In the genomic region with DNA sequence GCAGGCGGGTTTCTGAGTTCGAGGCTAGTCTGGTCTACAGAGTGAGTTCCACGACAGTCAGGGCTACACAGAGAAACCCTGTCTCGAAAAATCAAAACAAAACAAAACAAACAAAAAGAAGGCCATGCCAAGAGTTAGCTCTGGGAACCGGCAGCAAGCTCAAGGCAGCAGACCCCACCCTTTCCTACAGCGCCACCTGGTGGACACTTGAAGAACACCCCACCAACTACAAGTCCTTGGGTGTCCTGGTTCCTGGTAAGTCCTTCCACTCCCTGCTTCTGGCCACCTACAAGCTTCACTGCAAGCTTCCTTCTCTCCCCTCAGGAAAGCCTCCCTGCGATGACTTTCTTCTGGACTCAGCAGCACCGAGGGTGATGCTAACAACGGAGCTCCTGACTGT, we compare ENCODE assay signal across 10 mouse cellular contexts. TPM values are rescaled to one million over a fixed set of nuclear protein-coding genes. Genes with fewer than 3 reads are reported as not detected.
A peak's percentile ranks its signal among the peaks of the same experiment; 100 is the strongest.
DNase-seq lines count a peak whose midpoint lies in the region; ATAC-seq lines count a peak whose summit lies in the region.
"Had no signal": no experiment of that assay in that cellular context is flagged by ENCODE, and none has a peak within 500 bp of the region (broad histone marks: within the 10 kb centered on the region; RNA-seq: fewer than 3 reads in every experiment).

No protein-coding gene starts in this region.

- 69% methylated on average over 9 of the region's 9 CpGs for WGBS in midbrain, embryonic 10.5 days
- WGBS in midbrain, embryonic 16.5 days: 57% methylated on average over 9 of the region's 9 CpGs
- WGBS in neural tube, embryonic 11.5 days: 54% methylated on average over 9 of the region's 9 CpGs

- no peak overlapping the region for H3K4me3 ChIP-seq in midbrain, embryonic 10.5 days
- H3K4me3 ChIP-seq in midbrain, embryonic 16.5 days (ENCODE audit: low read depth, low read length): no peak overlapping the region
- H3K4me3 ChIP-seq in neural tube, embryonic 11.5 days (ENCODE audit: low read depth, low read length): no peak overlapping the region
- H3K4me3 ChIP-seq: embryonic facial prominence, embryonic 15.5 days; neural tube, embryonic 13.5 days had no signal

- H3K27me3 ChIP-seq in midbrain, embryonic 10.5 days (ENCODE audit: low read depth, poor library complexity, severe bottlenecking): no peaks in the 10 kb centered on the region
- H3K27me3 ChIP-seq in midbrain, embryonic 16.5 days (ENCODE audit: control insufficient read depth, insufficient read depth, low read depth, low read length): no peaks in the 10 kb centered on the region
- H3K27me3 ChIP-seq in neural tube, embryonic 11.5 days (ENCODE audit: control insufficient read depth, insufficient read depth, low read length): no peaks in the 10 kb centered on the region
- H3K27me3 ChIP-seq: embryonic facial prominence, embryonic 15.5 days; neural tube, embryonic 13.5 days had no signal

- ATAC-seq in midbrain, embryonic 16.5 days: no peak
- peak; percentile 60 for ATAC-seq in inflammation-experienced regulatory T-cells, adult 6 months
- no peak for ATAC-seq in neural tube, embryonic 11.5 days (ENCODE audit: insufficient read depth, low FRiP score, low TSS enrichment)

- intact Hi-C loops in left cerebral cortex, postnatal 36 days (cut with DNase I): no loop called here

- peaks cover 96% of the 10 kb centered on the region for H3K36me3 ChIP-seq in midbrain, embryonic 10.5 days
- H3K36me3 ChIP-seq in midbrain, embryonic 16.5 days (ENCODE audit: control insufficient read depth, insufficient read depth, low read length): peaks cover 50% of the 10 kb centered on the region
- peaks cover 17% of the 10 kb centered on the region for H3K36me3 ChIP-seq in neural tube, embryonic 11.5 days (ENCODE audit: control insufficient read depth, insufficient read depth, low read length)

- no peak overlapping the region for H3K27ac ChIP-seq in midbrain, embryonic 10.5 days (replicated peaks)
- no peak overlapping the region for H3K27ac ChIP-seq in midbrain, embryonic 16.5 days (ENCODE audit: low read length)
- no peak overlapping the region for H3K27ac ChIP-seq in neural tube, embryonic 11.5 days (ENCODE audit: low read depth, low read length)
- H3K27ac ChIP-seq: embryonic facial prominence, embryonic 15.5 days; neural tube, embryonic 13.5 days had no signal

- no peak overlapping the region for H3K9ac ChIP-seq in midbrain, embryonic 16.5 days (ENCODE audit: low read depth, low read length)
- no peak overlapping the region for H3K9ac ChIP-seq in neural tube, embryonic 11.5 days (ENCODE audit: low read length)
- H3K9ac ChIP-seq: embryonic facial prominence, embryonic 15.5 days; neural tube, embryonic 13.5 days had no signal

- peaks cover 7% of the 10 kb centered on the region for H3K4me1 ChIP-seq in midbrain, embryonic 10.5 days
- no peaks in the 10 kb centered on the region; the same call in 1 of the 2 replicates for H3K4me1 ChIP-seq in midbrain, embryonic 16.5 days (ENCODE audit: control insufficient read depth, insufficient read depth, low read length)
- H3K4me1 ChIP-seq in neural tube, embryonic 11.5 days (ENCODE audit: control insufficient read depth, insufficient read depth, low read length): no peaks in the 10 kb centered on the region
- H3K4me1 ChIP-seq: embryonic facial prominence, embryonic 15.5 days; neural tube, embryonic 13.5 days had no signal

- peak; percentile 72 for DNase-seq in midbrain, embryonic 10.5 days (ENCODE audit: low spot score)
- peak; percentile 54 for DNase-seq in c-Kit-negative CD71-positive TER-119-positive erythroid progenitor cells, embryonic 14.5 days (ENCODE audit: low read depth, low spot score)
- peak; percentile 48 to 74 for DNase-seq in frontal cortex, postnatal 25 days (ENCODE audit: low spot score in 2 of 2)
- peak; percentile 75 to 78 for DNase-seq in left cerebral cortex, postnatal 36 days (ENCODE audit: low spot score in 2 of 2)
- peak; percentile 69 for DNase-seq in neural tube, embryonic 11.5 days (ENCODE audit: low spot score)
- peak; percentile 74 for DNase-seq in testis, postnatal 14 days (ENCODE audit: low spot score)

- no peak overlapping the region for H3K4me2 ChIP-seq in midbrain, embryonic 16.5 days (ENCODE audit: low read length)
- no peak overlapping the region for H3K4me2 ChIP-seq in neural tube, embryonic 11.5 days (ENCODE audit: low read depth)
- H3K4me2 ChIP-seq: embryonic facial prominence, embryonic 15.5 days; neural tube, embryonic 13.5 days had no signal

- no peaks in the 10 kb centered on the region for H3K9me3 ChIP-seq in midbrain, embryonic 10.5 days (replicated peaks)
- no peaks in the 10 kb centered on the region for H3K9me3 ChIP-seq in midbrain, embryonic 16.5 days (replicated peaks; ENCODE audit: control insufficient read depth, low read length, poor library complexity, severe bottlenecking)
- no peaks in the 10 kb centered on the region for H3K9me3 ChIP-seq in neural tube, embryonic 11.5 days (ENCODE audit: control insufficient read depth, low read length)
- H3K9me3 ChIP-seq: embryonic facial prominence, embryonic 15.5 days; neural tube, embryonic 13.5 days had no signal

RNA-seq across cellular contexts. Expression of a gene that starts 12.6 kb away (rescaled TPM):
- 456 and 487 TPM in 2 replicates for polyA plus RNA-seq in midbrain, embryonic 10.5 days (2016; fragmentation: Nextera tagmentation; extraction: Ambion mirVana)
- 359 and 371 TPM in 2 replicates for polyA plus RNA-seq in midbrain, embryonic 16.5 days (2015; fragmentation: Nextera tagmentation; extraction: Ambion mirVana)
- polyA plus RNA-seq in inflammation-experienced regulatory T-cells, adult 6 months (2017; shearing (Covaris generic)): 100 to 1,000 TPM; 379 to 537 (median 522) TPM
- 100 to 1,000 TPM; 184 to 211 TPM for total RNA-seq in left cerebral cortex, postnatal 36 days (2021)
- polyA plus RNA-seq in neural tube, embryonic 11.5 days (2014; fragmentation: Nextera tagmentation; extraction: Ambion mirVana): 417 and 424 TPM in 2 replicates

RNA-seq across cellular contexts. Expression of a gene that starts 12.7 kb away (rescaled TPM):
- 0.21 and 0.33 TPM in 2 replicates for polyA plus RNA-seq in midbrain, embryonic 10.5 days (2016; fragmentation: Nextera tagmentation; extraction: Ambion mirVana)
- polyA plus RNA-seq in midbrain, embryonic 16.5 days (2015; fragmentation: Nextera tagmentation; extraction: Ambion mirVana): 0.27 and 0.38 TPM in 2 replicates
- 100 to 1,000 TPM; 101 to 158 (median 156) TPM for polyA plus RNA-seq in inflammation-experienced regulatory T-cells, adult 6 months (2017; shearing (Covaris generic))
- under 1 TPM; 0.37 to 0.59 TPM for total RNA-seq in left cerebral cortex, postnatal 36 days (2021)
- 0.20 and 0.39 TPM in 2 replicates for polyA plus RNA-seq in neural tube, embryonic 11.5 days (2014; fragmentation: Nextera tagmentation; extraction: Ambion mirVana)

RNA-seq across cellular contexts. Expression of a gene that starts 47.9 kb away (rescaled TPM):
- polyA plus RNA-seq in midbrain, embryonic 10.5 days (2016; fragmentation: Nextera tagmentation; extraction: Ambion mirVana): 23.4 and 25.2 TPM in 2 replicates
- 22.1 and 22.7 TPM in 2 replicates for polyA plus RNA-seq in midbrain, embryonic 16.5 days (2015; fragmentation: Nextera tagmentation; extraction: Ambion mirVana)
- polyA plus RNA-seq in inflammation-experienced regulatory T-cells, adult 6 months (2017; shearing (Covaris generic)): 1 to 10 TPM; 3.2 to 4.5 (median 3.6) TPM
- total RNA-seq in left cerebral cortex, postnatal 36 days (2021): 10 to 100 TPM; 27.4 TPM
- polyA plus RNA-seq in neural tube, embryonic 11.5 days (2014; fragmentation: Nextera tagmentation; extraction: Ambion mirVana): 62.4 and 63.7 TPM in 2 replicates

Comparison
In these comparisons a context has a peak if more than half of its experiments do, and no peak if none do; other contexts are left out.
1. RNA of a gene that starts 12.7 kb away (polyA plus RNA-seq): 101 to 158 TPM in inflammation-experienced regulatory T-cells, adult 6 months; 0.27 to 0.38 TPM in midbrain, embryonic 16.5 days, 0.21 to 0.33 TPM in midbrain, embryonic 10.5 days and 0.20 to 0.39 TPM in neural tube, embryonic 11.5 days; every median in the first group is over 10 times any median in the second.
2. Peak in every context shown above with its lines, with median percentiles within 50 percentile points of each other: DNase-seq.